ENCODE assay signal across 13 mouse cellular contexts in the genomic region with DNA sequence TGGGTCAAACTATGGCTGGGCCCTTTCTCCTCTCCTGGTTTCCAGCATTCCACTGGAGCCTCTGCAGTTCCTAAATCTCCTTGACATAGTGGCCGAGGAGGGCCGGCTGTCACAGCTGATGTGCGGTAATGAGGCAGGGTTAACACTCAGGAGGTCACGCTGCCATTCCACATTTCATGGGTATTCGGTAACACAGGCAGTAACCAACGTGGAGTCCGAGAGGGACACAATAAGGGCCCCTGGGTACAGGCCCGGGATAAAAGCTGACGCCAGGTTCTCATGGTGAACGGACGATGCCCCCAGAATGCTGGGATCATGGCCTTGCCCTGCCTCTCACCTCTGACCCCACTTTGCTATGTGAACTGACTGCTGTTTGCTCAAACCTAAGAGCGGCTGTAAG.
"Had no signal": no experiment of that assay in that cellular context is flagged by ENCODE, and none has a peak within 500 bp of the region (broad histone marks: within the 10 kb centered on the region; RNA-seq: fewer than 3 reads in every experiment).

No protein-coding gene starts in this region.

- ATAC-seq: intestine, embryonic 16.5 days; liver, postnatal 0 days had no signal

- H3K4me2 ChIP-seq: kidney, embryonic 15.5 days; limb, embryonic 12.5 days; liver, embryonic 13.5 days; lung, embryonic 15.5 days; neural tube, embryonic 13.5 days had no signal

- H3K4me3 ChIP-seq: kidney, embryonic 15.5 days; limb, embryonic 12.5 days; liver, embryonic 13.5 days; lung, embryonic 15.5 days; neural tube, embryonic 13.5 days had no signal

- H3K9me3 ChIP-seq: kidney, embryonic 15.5 days; liver, embryonic 13.5 days; lung, embryonic 15.5 days; neural tube, embryonic 13.5 days had no signal

- H3K9ac ChIP-seq: kidney, embryonic 15.5 days; limb, embryonic 12.5 days; liver, embryonic 13.5 days; liver, postnatal 0 days; lung, embryonic 15.5 days; neural tube, embryonic 13.5 days had no signal

- DNase-seq: kidney, adult 2 months; kidney, postnatal 14 days; liver; liver, embryonic 13.5 days; liver, postnatal 0 days; lung, postnatal 14 days; thymus, postnatal 4 days had no signal

- H3K36me3 ChIP-seq: kidney, embryonic 15.5 days; limb, embryonic 12.5 days; liver, embryonic 13.5 days; lung, embryonic 15.5 days; neural tube, embryonic 13.5 days had no signal

- H3K4me1 ChIP-seq: neural tube, embryonic 13.5 days had no signal

- H3K27me3 ChIP-seq: liver, embryonic 13.5 days; lung, embryonic 15.5 days had no signal

- H3K27ac ChIP-seq: kidney, embryonic 15.5 days; limb, embryonic 12.5 days; liver, embryonic 13.5 days; lung, embryonic 15.5 days; neural tube, embryonic 13.5 days; stomach, postnatal 0 days had no signal
